Mouse (Mus musculus) G1E (cell line): Measurements from ENCODE around the gene Cnn1.

Experiments
- CTCF ChIP-seq: IDR thresholded peaks from 2 replicates; pipeline ENCODE4 v1.5.1; 2012; ENCODE audit warnings: low read depth, low read length, inconsistent platforms, mixed read lengths
- TAL1 ChIP-seq: conservative IDR thresholded peaks from 2 replicates; pipeline ENCODE4 v1.6.1; 2012; ENCODE audit warnings: low read depth, low read length, inconsistent platforms, mixed read lengths

DNA sequence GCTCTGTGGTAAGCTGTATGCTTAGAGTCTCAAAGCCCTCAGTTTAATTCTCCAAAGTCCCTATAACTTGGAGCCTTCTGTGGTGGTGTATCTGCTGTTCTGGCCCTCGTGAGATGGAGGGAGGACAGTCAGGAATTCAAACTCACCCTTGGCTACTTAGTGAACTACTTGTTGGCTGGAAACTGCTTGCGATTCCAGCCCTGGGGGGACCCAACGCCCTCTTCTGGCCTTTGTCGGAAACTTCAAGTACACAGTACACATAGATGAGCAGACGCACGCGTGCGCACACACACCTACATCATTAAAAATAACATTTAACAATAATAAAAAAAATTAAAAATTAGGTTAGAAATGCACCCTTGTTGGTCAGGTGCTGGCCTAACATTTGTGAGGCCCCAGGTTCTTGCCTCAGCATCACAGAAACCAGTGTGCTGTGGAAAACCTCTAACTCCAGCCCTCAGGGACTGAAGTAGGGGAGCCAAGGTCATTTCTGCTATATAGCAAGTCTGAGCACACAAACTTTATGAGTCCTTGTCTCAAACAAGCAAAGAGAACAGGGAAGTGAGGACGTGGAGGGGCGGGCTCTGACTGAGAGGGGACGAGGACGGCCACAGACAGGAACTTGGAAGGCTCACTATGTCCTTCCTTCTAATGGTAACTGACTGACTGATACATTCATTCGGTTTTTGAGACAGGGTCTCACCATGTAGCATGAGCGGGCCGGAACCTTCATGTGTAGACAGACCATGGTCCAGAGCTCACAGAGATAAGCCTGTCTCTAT, 26.4 kb downstream of the Cnn1 start:
- no peak for TF ChIP-seq CTCF
- no peak for TF ChIP-seq TAL1
